Mouse (Mus musculus): ENCODE measurements at regions not wholly inside any gene's neighbourhood (a gene's known extent, or its start where the extent isn't known, plus 50 kb on each side); places are given as distances from the start of the nearest gene placed in this dataset.

DNA sequence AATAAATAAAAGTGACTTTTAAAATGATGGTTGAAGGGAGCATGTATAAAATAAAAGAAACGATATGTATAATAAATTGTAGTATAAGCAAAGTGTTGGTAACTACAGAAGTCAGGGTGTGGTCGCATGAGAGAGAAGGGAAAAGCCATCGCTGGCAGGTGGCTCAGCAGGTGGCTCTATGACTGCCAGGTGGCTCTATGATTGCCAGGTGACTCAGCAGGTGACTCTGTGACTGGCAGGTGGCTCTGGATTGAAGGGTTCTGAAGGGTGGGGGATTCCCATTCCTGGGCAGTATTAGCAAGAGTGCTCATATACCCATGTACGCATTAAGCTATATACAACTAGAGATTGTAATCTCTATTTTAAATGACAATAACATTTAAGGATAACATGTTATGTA, 66.1 kb upstream of the Zwint start:
- Histone ChIP-seq H3K36me3 (ENCODE audit: control insufficient read depth, insufficient read depth, low read length) (no peaks in the 10 kb centered on the region), H3K9me3 (ENCODE audit: control insufficient read depth, low read length) (no peaks in the 10 kb centered on the region), H3K4me2 (ENCODE audit: low read depth, low read length) (no peak overlapping the region), H3K4me3 (ENCODE audit: low read length) (no peak overlapping the region), H3K9ac (ENCODE audit: low read length) (no peak overlapping the region), H3K4me1 (replicated peaks; ENCODE audit: control insufficient read depth, insufficient read depth, low read length) (no peaks in the 10 kb centered on the region), H3K27me3 (ENCODE audit: control insufficient read depth, insufficient read depth, low read depth, low read length) (no peaks in the 10 kb centered on the region), H3K27ac (ENCODE audit: low read length) (no peak overlapping the region)
- ATAC-seq (ENCODE audit: low read depth), result no peak
- WGBS, result 81% methylated on average over 4 of the region's 4 CpGs

DNA sequence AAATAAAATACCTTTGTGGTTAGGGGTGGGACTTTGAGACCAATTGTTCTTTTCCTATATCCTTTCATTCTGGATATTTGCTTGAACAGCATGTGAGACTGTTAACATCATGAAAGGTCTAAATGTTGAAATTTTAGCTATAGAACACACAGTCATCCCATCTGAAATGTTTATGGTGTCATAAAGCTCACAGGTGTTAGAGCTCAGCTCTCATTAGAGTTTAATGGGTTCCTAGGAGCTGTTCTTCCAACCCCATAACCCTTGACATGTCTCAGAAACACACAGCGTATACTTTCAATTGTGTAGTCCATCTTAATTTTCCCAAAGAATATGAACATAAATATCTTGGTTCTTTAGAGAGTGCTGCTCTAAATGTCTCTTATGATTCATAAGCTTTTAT, 61.6 kb upstream of the Zwint start:
- no peak for ATAC-seq (ENCODE audit: low read depth)
- no peaks in the 10 kb centered on the region; the same call in 1 of the 2 replicates for H3K9me3 ChIP-seq (ENCODE audit: control insufficient read depth, low read length)

More for the DNA sequence above, 61.6 kb upstream of the Zwint start:
- H3K27me3 ChIP-seq (ENCODE audit: control insufficient read depth, insufficient read depth, low read depth, low read length), result no peaks in the 10 kb centered on the region
- H3K4me2 ChIP-seq (ENCODE audit: low read depth, low read length), result no peak overlapping the region
- H3K27ac ChIP-seq (ENCODE audit: low read length), result no peak overlapping the region
- H3K9ac ChIP-seq (ENCODE audit: low read length), result no peak overlapping the region
- no peaks in the 10 kb centered on the region for H3K36me3 ChIP-seq (ENCODE audit: control insufficient read depth, insufficient read depth, low read length)
- H3K4me1 ChIP-seq (replicated peaks; ENCODE audit: control insufficient read depth, insufficient read depth, low read length), result no peaks in the 10 kb centered on the region
- H3K4me3 ChIP-seq (ENCODE audit: low read length), result no peak overlapping the region
- WGBS, result 79% methylated on average over 1 of the region's 1 CpGs

Measured in lung, embryonic 16.5 days (tissue).